Mouse (Mus musculus) T-helper 2 cell (primary cell): Measurements from ENCODE around the gene Tmtc2.

Experiments
- in situ Hi-C: fragments of 300-600 bp; cut with MboI, MseI; formaldehyde crosslinking; loops from one replicate; pipeline ENCODE4 v1.15.1; 2025; ENCODE audit warnings: high pct_unique_total_duplicates

Gene Tmtc2

DNA sequence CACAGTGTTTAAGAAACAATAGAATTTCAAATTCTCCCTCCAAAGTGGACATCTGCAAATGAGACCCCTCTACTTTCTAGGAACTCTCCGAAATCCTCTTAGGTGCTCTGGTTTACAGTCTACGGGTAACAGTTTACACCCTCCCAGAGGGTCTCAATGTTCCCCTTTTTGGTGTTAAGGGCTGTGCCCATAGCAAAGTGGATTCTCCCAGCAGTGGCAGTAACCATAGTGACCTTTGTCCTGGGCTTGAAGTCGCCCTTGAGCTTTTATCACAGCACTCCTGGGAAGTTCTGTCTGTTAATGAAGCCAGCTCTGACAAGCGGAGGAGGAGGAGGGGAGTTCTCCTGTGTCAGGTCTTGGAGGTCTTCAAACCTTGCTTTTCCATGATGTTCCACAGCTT lies 384.5 kb downstream of the Tmtc2 start:
- in situ Hi-C loops = no loop called here

DNA sequence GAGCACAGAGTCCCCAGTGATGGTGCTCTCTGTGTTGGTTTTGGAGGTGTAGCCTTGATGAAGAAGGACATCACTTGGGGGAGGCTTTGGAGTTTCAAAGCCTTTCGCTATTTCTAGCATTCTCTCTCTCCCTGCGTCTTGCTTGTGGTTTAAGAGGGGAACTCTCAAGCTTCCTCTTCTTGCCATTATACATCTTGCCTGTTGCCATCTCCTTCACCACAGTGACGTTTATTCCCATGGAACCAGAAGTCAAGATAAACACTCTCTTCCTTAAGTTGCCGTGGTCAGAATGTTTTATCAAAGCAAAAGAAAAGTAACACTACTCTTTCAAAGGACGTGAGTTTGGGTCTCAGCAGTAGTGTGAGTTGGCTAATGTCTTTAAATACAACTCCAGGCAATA lies 387.6 kb downstream of the Tmtc2 start:
- in situ Hi-C loops = no loop called here

DNA sequence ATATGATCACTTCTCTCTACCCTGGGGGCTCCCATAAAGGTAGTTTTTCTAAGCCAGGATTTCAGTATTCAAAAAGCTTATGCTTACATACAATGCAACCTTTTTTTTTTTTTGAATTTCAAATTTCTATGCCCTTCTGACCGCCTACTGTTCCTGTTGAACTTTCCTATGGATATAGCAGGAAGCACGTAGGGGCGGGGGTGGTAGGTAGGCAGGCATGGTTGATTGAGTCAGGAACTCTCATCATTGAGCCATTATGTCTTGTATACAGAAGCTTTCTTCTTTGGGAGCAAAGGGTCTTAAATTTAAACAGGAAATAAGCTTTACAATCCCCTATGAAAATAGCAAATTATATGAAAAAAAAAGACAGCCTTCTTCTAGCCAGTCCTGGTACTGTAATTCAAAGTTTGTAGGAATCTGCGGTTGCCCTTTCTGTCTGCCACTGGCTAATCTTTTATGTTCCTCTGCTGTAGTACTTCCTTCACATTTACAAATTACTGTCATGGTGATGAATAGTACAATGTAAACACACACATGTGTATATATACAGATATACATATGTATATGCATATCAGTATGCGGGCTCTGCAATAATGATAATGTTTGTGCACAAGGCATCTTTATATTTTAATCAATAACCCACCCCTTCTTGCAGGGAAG lies 405.7 kb downstream of the Tmtc2 start:
- in situ Hi-C loops = no loop called here

DNA sequence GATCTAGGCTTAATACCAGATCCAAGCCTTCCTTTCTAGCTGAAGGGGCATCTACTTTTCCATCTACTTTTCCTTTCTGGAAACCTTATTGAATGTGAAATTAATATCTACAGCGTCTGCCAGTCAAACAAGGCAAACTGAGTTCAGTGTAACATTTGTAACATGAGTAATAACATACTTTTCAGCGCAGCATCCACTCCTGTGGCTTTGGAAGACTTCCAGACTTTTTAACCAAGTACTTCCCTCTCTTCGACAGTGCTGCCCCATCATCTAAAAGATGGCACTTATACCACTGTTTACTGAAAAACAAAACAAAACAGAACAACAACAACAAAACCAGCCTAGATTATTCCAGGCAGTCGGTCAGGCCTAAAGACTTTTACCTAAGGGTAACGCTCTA lies 409.0 kb downstream of the Tmtc2 start:
- in situ Hi-C loops = no loop called here

DNA sequence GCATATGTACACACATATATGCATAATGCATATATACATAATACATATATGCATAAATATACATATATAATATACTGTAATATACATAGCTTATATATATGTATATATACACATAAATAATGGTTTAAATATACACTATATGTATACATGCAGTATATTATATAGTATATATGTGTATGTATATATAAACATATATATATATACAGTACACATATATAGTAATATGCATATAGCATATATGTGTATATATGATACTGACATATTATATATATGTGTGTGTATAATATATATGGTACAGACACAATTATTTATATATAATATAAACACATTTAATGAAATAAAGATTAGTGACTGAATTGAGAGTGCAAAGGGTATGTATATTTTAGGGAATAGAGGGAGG lies 420.5 kb downstream of the Tmtc2 start:
- in situ Hi-C loops = no loop called here

DNA sequence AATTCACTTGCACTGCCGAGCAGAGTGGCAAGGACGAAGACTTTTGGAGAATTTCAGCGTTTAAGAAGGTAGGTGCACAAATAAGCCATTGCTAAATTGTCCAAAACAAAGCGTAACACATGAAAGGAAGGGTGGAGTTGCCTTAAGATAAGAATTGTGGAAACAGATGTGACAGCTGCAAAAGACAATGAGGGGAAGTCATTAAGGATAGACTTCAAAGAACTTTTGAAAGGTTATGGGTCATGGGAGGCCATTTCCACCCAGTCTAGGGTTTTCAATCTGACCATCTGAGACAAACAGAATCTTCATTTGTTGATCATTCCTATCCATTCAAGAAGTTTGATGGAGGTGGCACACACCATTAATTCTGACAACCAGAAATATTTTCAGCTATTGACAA lies 429.9 kb downstream of the Tmtc2 start:
- in situ Hi-C loops = no loop called here

DNA sequence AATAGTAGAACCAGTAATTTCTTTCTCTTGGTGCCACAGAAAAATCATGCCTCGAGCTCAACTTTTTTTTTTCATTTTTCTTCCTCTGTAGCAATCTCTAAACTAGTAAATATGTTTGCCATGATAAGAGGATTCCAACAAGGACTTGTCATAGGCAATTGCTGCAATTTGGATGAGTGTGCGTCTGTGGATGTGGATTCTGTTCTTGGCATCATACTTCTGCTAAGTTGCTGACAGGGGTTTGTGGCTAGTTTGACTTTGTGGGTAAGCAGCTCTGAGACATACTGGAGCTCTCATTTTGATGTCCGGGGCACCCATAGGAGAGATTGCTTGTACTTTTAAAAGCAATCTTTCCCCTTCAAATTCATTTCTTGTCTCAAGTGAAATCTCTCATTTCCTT lies 432.1 kb downstream of the Tmtc2 start:
- in situ Hi-C loops = no loop called here
